Mouse (Mus musculus): ENCODE data around the gene Atg2a.
"Not testable (repeated sequence)": the region's sequence is repeated elsewhere in the genome, so short reads cannot be mapped to it uniquely, and the experiment has no call there.

Atg2a gene

GRCm38 (mm10) chr19:6276426-6277421 lies 35.3 kb downstream of the Atg2a start, which contains the start of gene Ehd1:
TSS of gene Ehd1 (plus strand) at chr19:6276725.
- DNase-seq (ENCODE audit: low spot score) = peak; percentile 98

DNA sequence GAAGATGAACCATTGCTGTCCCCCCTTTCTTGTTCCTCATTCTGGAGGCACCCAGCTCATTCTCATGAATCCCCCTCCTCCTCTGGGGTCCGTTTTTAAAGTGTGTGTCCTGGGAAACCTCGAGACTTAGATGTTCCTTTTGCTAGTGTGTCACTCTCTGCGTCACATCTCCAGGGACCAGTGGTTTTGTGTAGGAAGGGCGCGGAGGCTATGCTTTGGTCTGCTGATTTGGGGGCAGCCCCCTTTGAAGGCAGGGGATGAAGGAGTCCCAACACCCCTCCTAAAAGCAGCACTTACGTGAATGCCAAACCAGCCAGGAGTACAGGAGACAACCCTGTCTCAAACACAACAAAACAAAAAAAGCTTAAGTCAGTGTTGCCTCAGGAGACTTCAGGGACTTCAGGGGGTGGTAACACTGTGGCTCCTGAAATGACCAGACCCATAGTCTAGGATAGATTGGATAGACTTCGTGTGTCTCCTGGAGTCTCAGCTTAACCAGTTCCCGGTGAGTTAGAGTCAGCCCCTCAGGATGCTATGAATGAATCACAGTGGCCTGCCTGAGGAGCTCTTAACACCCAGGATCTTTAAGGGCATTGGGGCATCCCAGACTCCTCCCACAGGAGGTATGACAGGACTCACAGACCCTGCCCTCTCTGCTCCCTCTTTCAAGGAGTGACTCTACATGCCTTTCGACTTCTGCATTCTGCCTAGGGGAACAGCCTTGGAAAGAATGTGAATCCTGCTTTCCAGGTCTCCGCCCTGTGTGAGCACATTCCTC lies 36.4 kb downstream of the Atg2a start:
- DNase-seq (ENCODE audit: low spot score) = peak; percentile 90

GRCm38 (mm10) chr19:6278439-6279073 lies 37.1 kb downstream of the Atg2a start:
- DNase-seq (ENCODE audit: low spot score) = no peak

- no peak for DNase-seq (ENCODE audit: low spot score)
Observed at GRCm38 (mm10) chr19:6279481-6280144, 38.1 kb downstream of the Atg2a start.

DNA sequence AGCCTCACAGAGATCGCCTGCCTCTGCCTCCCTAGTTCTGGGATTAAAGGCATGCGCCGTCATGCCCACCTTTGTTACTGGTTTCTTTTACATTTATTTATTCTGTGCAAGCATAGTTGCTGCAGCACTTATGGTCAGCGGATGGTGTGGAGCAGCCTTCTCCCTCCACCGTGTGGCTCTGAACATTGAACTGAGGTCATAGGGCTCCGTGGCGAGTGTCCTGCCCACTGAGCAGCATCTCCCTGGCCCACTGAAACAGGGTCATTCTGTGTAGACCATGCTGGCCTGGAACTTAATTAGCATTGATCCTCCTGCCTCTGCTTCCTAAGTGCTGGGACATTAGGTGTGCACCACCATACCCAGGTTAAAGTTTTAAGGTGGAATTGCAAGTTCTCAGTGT lies 39.1 kb downstream of the Atg2a start:
- DNase-seq (ENCODE audit: low spot score) = no peak

DNA sequence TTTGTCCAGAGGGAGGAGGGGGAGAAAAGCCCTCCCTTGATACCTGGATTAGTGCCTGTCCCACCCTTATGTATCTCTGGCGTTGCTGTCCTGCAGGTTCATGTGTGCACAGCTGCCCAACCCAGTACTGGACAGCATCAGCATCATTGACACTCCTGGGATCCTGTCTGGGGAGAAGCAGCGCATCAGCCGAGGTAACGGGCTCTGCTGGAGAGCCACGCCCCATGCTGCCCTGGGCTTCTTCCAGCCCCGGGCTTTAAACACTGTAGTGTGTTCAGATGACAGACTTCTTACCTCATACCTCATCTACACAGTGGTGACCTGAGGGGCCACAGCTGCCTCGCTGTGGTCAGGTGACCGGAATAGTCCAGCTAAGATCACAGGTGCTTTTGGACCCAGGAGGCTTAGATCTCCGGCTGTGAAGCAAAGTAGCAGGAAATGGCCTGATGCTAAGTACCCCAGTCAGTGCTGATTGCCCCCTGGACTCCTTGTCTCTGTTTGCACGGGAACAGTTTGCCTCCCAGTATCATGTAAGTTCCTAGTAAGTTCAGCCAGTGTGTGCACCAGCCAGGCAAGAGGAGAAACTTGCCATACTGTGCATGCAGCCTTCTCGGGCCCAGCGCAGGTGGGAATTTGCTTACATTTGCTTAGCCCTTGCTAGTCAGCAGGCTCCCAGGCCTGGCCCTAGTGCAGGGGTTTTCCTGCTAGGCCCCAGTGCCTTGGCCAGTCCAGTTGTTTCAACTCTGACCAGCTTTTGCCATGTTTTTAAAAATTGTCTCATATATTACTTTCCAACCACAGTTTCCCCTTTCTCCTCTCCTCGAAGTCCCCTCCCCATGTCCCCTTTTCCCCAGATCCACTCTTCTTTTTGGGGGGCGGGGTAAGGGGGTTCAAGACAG lies 39.9 kb downstream of the Atg2a start:
- DNase-seq (ENCODE audit: low spot score) = no peak

DNA sequence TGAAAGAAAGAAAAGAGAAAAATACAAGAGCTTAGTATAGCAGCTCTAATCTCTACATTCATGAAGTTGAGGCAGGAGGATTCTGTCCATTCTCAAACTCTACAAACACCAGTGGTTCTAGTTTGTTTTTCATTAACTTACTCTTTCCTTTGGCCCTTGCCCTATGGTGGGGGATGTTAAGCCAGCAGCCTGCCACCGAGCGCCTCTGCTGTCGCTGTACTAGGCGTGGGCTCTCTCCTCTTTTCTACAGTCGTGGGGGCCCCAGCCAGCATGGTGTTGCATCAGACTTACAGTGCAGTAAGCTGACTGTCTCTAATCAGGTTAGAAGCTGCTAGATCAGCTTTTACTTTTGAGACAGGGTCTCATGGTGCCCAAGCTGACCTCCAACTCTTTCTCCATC lies 41.5 kb downstream of the Atg2a start:
- no peak for DNase-seq (ENCODE audit: low spot score)

- DNase-seq (ENCODE audit: low spot score) = no peak
Observed at GRCm38 (mm10) chr19:6284502-6284901, 43.0 kb downstream of the Atg2a start.

DNA sequence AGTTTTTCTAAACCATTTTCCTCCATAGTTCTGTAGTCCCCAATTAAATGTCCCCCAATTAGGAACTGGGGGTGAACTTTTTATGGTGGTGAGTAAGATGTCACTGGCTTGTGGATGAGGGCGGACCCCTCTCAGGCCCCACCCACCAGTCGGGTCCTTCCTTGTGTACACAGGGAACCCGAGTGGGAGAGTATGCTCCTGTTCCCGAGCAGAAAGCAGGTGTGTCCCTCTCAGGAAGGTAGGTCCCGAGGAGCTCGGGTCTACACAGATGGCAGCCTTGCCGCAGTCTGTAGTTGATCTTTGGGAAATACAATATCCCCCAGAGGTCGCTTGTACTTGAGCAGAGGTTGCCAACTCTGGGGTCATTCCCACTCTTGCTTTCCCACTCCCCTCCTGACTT lies 43.8 kb downstream of the Atg2a start:
- DNase-seq (ENCODE audit: low spot score) = no peak

DNA sequence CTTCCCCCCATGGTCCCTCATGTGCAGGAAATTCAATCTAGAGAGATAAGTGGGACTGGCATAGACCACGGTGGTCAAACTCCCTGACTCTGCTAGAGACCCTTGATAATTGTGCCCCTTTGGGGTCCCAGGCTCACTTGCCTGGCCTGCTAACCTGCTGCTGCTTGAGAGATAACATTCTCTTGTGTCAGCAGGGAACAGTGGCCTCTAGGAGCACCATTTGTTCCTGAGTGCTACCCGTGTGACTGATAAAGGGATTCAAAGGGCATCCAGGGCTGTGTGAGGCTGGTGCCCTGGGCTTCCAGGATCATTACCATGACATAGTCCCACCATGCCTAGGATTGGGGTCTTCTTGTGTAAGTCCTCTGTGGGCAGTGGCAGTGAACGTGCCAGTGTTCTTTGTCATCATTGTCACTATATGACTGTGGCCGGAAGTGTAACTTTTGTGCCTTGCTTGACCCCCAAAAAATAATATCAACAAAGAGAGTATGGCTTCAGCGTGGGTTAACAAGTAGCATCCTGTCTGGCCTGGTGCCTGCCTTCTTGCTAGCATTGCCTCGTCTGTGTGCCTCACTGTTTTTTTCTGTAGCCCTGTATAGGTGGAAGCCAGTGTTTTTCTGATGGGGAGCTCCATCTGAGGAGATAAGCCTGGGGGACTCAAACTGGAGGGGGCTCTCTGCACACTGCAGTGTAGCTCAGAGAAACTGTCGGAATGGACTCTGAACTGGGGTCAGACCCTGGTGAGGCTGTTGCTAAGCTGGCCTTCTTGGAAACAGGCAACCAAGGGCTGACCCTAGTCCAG lies 44.4 kb downstream of the Atg2a start:
- DNase-seq (ENCODE audit: low spot score) = no peak

GRCm38 (mm10) chr19:6286434-6287401 lies 45.2 kb downstream of the Atg2a start:
- DNase-seq (ENCODE audit: low spot score) = peak; percentile 51

- no peak for DNase-seq (ENCODE audit: low spot score)
Observed at GRCm38 (mm10) chr19:6288236-6288894, 46.9 kb downstream of the Atg2a start.

DNA sequence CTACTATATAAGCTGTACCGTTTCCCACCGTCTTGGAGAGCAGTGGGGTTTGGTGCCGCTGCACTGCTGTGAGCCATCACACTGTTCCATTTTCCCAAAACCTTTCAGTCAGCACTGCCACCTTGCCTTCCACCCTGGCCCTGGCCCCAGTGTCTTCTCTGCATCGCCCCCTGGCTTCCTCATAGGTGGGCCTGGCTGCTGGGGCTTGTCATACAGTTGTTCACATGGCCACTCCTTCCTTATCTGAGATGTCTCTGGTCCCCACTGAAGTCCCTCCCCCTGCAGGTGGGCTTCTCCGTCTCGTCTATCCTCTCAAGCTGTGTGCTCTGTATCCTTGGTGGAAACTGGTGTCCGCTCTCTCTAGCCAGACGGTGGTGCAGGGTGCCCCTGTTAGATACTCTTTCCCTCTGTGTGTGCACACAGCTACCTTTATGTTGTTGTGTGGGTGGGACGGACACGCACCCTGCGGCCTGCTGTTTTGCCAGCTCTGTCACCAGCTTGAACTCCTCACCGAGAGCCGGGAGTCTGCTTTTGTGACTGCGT lies 48.3 kb downstream of the Atg2a start:
- DNase-seq (ENCODE audit: low spot score) = no peak

DNA sequence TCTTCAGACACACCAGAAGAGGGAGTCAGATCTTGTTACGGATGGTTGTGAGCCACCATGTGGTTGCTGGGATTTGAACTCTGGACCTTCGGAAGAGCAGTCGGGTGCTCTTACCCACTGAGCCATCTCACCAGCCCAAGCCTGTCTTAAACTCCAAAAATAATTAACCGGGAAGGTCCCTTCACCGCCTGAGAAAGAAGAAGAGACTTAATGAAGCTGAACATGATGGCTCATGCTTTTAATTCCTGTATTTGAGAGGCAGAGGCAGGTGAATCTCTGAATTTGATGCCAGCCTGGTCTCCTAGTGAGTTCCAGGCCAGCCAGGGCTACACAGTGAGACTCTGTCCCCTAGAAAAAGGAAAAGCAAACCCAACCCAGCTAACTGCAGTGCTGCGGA lies 49.2 kb downstream of the Atg2a start:
- DNase-seq (ENCODE audit: low spot score) = not testable (repeated sequence)

GRCm38 (mm10) chr19:6291117-6291781 lies 49.8 kb downstream of the Atg2a start:
- DNase-seq (ENCODE audit: low spot score) = no peak

DNA sequence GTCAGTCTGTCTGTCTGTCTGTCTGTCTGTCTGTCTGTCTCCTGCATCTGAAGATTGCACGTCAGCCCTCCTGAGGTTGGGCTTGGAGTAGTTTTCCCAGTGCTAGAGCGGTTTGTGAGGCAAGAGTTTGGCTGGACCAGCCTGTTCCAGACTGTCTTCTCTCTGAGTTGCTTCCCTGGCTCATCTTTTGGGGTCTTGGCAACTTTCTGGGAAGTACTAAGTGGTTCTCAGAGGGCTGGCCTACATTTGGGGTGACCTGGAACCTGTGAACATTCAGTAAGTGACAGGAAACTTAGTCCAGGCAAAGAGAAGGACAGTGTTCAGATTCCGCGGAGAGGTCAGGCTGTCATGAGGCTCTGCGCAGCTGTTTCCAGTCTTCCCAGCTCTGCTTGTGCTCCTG lies 50.8 kb downstream of the Atg2a start:
- no peak for DNase-seq (ENCODE audit: low spot score)

DNA sequence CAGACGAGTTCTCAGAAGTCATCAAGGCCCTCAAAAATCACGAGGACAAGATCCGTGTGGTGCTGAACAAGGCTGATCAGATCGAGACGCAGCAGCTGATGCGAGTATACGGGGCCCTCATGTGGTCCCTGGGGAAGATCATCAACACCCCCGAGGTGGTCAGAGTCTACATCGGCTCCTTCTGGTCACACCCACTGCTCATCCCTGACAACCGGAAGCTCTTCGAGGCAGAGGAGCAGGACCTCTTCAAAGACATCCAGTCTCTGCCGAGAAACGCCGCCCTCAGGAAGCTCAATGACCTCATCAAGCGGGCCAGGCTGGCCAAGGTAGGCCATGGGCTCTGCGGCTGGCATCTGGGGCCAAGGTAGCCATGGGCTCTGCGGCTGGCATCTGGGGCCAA lies 52.8 kb downstream of the Atg2a start:
- DNase-seq (ENCODE audit: low spot score) = no peak

Measured in adipocyte (in vitro differentiated cells).